Mouse (Mus musculus) kidney, embryonic 15.5 days (tissue): ENCODE data around the gene A530016L24Rik. TPM values are rescaled to one million over a fixed set of nuclear protein-coding genes. Genes with fewer than 3 reads are reported as not detected.

ENCODE experiments used
- ATAC-seq: fragments of 200-750 bp; cut with Nextera tagmentation; replicated peaks from 2 replicates; pipeline ENCODE4 v1.8.0; 2017; ENCODE audit warnings: moderate TSS enrichment; ENCODE audit not compliant: low FRiP score
- H3K27ac ChIP-seq: fragments of 300-500 bp; sonication (generic); 2 replicates; pipeline ENCODE4 v1.5.1; 2015; ENCODE audit warnings: mild to moderate bottlenecking, inconsistent platforms
- H3K27me3 ChIP-seq: fragments of 300-500 bp; sonication (generic); 2 replicates; pipeline ENCODE4 v1.6.1; 2015; ENCODE audit warnings: inconsistent platforms
- H3K36me3 ChIP-seq: fragments of 300-500 bp; sonication (generic); 2 replicates; pipeline ENCODE4 v1.6.1; 2015; ENCODE audit warnings: inconsistent platforms
- H3K4me1 ChIP-seq: fragments of 300-500 bp; sonication (generic); 2 replicates; pipeline ENCODE4 v1.6.1; 2015; ENCODE audit warnings: inconsistent platforms
- H3K4me2 ChIP-seq: fragments of 300-500 bp; sonication (generic); 2 replicates; pipeline ENCODE4 v1.6.1; 2015; ENCODE audit warnings: moderate library complexity, mild to moderate bottlenecking, inconsistent platforms
- H3K4me3 ChIP-seq: fragments of 300-500 bp; sonication (generic); replicated peaks from 2 replicates; pipeline ENCODE4 v1.5.1; 2015; ENCODE audit warnings: mild to moderate bottlenecking, inconsistent platforms
- H3K9ac ChIP-seq: fragments of 300-500 bp; sonication (generic); 2 replicates; pipeline ENCODE4 v1.6.1; 2015; ENCODE audit warnings: mild to moderate bottlenecking, inconsistent platforms
- H3K9me3 ChIP-seq: fragments of 300-500 bp; sonication (generic); replicated peaks from 2 replicates; pipeline ENCODE4 v1.6.1; 2016; ENCODE audit warnings: inconsistent platforms
- WGBS: fragments of 180-500 bp; shearing (Covaris S2); methylation state at CpG from one replicate; pipeline ENCODE4 v1.1.7; 2015; ENCODE audit warnings: mixed read lengths; 5-methylcytosine and 5-hydroxymethylcytosine counted together
- polyA plus RNA-seq: library from polyadenylated mRNA; unstranded; fragments of >200 nt; fragmentation: Nextera tagmentation; extraction: Ambion mirVana; gene quantifications from 2 replicates; pipeline ENCODE4 v1.2.1, GENCODE M21; 2015

Gene A530016L24Rik
- polyA plus RNA-seq, 1 experiment from 2014 or later: 0.22 TPM

DNA sequence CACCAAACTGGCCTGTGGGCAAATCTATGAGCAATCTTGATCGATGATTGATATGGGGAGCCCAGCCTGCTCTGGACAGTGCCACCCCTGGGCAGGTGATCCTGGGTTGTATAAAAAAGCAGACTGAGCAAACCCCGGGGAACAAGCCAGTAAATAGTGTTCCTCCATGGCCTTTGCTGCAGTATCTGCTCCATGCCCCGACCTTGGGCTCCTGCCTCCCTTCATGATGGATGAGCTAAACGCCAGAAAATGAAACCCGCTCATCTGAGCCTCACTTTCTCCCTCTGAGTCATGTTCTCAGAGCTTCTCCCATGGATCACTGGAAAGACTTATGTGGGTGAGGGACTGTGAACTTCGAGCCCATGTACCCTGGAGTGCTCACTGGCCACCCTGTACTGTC lies 17.0 kb downstream of the A530016L24Rik start:
- no peak for ATAC-seq
- Histone ChIP-seq H3K36me3 (no peaks in the 10 kb centered on the region), H3K27me3 (peaks cover 36% of the 10 kb centered on the region), H3K4me3 (no peak overlapping the region), H3K9ac (no peak overlapping the region), H3K4me1 (peaks cover 9% of the 10 kb centered on the region; the same call in 1 of the 2 replicates), H3K4me2 (no peak overlapping the region), H3K27ac (no peak overlapping the region), H3K9me3 (no peaks in the 10 kb centered on the region)
- WGBS: 70% methylated on average over 6 of the region's 6 CpGs

DNA sequence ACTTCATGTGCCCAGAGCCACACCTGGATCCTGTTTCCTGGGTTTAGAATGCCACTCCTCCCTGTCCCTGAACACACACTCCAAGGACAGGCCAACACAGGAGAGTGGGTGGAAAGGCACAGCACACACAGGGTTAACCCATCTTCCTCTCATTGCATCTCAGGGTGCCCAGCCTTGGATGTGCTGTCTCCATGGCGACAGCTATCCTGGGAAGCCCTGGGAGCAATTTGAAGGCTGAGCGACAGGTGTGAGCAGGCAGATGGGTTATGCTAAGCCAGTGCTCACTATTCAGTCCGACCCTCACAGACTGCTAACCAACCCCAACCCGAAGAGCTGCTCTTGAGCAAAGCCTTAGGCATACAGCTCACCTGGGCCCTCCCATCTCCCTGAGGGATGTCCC lies 18.0 kb downstream of the A530016L24Rik start:
- Histone ChIP-seq H3K36me3 (no peaks in the 10 kb centered on the region), H3K9ac (no peak overlapping the region), H3K9me3 (no peaks in the 10 kb centered on the region), H3K27me3 (peaks cover 43% of the 10 kb centered on the region), H3K27ac (no peak overlapping the region), H3K4me1 (peaks cover 10% of the 10 kb centered on the region; the same call in 1 of the 2 replicates), H3K4me3 (no peak overlapping the region), H3K4me2 (no peak overlapping the region)
- 43% methylated on average over 4 of the region's 4 CpGs for WGBS
- ATAC-seq: no peak

DNA sequence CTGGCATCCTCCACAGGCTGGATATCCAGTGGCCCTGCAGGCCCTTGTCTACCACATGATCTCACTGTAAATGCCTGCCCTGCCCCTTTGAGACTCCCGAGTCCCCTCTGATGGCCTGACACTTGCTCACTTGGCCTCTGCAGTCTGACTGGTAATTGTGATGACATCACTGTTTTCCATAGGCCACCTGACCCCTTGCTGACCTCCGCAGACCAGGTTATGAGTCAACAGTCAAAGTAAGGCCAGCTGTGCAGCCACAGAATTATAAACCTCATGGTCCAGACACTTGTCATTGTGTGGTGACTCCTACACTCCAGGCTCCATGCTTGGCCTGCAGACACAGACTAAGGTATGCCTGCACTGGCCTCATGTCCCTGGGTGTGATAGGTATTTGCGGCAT lies 18.7 kb downstream of the A530016L24Rik start:
- H3K9ac ChIP-seq: no peak overlapping the region
- no peak overlapping the region for H3K4me3 ChIP-seq
- 76% methylated on average over 3 of the region's 3 CpGs for WGBS
- no peak for ATAC-seq
- no peak overlapping the region for H3K27ac ChIP-seq
- H3K9me3 ChIP-seq: no peaks in the 10 kb centered on the region
- H3K4me1 ChIP-seq: peaks cover 8% of the 10 kb centered on the region; the same call in 1 of the 2 replicates
- no peak overlapping the region for H3K4me2 ChIP-seq
- peaks cover 46% of the 10 kb centered on the region for H3K27me3 ChIP-seq
- H3K36me3 ChIP-seq: no peaks in the 10 kb centered on the region

DNA sequence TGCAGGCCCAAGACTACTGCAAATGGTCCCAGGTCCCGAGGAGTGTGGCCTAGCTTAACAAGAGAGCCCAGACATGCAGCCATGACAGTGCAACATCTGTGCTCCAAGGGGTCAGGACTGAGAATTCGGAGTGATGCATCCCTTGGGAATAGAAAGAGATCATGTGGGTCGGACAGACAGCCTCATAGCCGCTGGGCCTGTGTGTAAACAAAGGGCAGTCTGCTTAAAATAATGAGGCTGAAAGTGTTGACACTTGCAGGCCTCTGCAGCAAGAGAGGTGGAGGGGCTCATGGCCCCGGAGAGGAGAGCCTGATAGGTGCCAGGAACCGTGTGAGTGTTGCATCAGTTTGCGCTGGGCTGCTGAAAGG lies 21.1 kb downstream of the A530016L24Rik start:
- peak overlapping the region; percentile 72 for H3K4me2 ChIP-seq
- H3K4me3 ChIP-seq: no peak overlapping the region
- 23% methylated on average over 7 of the region's 7 CpGs for WGBS
- no peak overlapping the region for H3K27ac ChIP-seq
- H3K4me1 ChIP-seq: peaks cover 6% of the 10 kb centered on the region; the same call in 1 of the 2 replicates
- no peak overlapping the region for H3K9ac ChIP-seq
- H3K36me3 ChIP-seq: no peaks in the 10 kb centered on the region
- H3K9me3 ChIP-seq: no peaks in the 10 kb centered on the region
- H3K27me3 ChIP-seq: peaks cover 53% of the 10 kb centered on the region
- ATAC-seq: no peak

DNA sequence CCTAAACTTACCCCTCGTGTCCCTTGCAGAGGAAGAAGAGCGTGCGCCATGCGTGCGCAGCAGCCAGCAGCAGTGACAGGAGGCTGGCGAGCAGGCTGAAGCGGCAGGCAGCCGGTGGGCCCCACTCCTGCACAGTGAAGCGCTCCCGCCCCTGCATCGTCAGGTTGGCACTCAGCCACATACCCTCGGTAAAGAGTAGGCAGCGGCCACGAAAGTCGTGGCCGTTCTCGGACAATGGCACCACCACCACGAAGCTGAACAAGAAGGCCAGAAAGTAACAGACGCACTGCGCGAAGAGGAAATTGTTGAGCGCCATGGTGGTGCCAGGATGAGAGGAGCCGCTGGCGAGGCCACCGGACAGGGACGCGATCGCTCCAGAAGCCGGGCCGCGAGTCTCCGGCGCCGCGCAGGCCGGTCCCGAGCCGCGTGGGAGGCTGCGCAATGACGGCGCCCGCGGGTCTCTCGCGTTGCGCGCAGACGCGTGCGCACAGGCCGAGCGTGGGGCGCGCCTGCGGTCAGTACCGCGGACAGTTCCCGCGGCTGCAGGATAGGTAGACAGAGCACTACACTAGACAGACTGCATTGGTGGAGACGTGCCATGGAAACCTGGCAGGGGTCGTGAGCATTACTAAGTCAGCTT lies 21.6 kb downstream of the A530016L24Rik start:
- H3K4me1 ChIP-seq: peaks cover 6% of the 10 kb centered on the region; the same call in 1 of the 2 replicates
- ATAC-seq: peak; percentile 79; the same call in 1 of the 2 replicates
- peak overlapping the region; percentile 72 for H3K4me2 ChIP-seq
- no peak overlapping the region for H3K27ac ChIP-seq
- peak overlapping the region; percentile 37 for H3K4me3 ChIP-seq
- H3K9me3 ChIP-seq: no peaks in the 10 kb centered on the region
- no peak overlapping the region for H3K9ac ChIP-seq
- no peaks in the 10 kb centered on the region for H3K36me3 ChIP-seq
- peaks cover 54% of the 10 kb centered on the region for H3K27me3 ChIP-seq
- 2% methylated on average over 62 of the region's 62 CpGs for WGBS

DNA sequence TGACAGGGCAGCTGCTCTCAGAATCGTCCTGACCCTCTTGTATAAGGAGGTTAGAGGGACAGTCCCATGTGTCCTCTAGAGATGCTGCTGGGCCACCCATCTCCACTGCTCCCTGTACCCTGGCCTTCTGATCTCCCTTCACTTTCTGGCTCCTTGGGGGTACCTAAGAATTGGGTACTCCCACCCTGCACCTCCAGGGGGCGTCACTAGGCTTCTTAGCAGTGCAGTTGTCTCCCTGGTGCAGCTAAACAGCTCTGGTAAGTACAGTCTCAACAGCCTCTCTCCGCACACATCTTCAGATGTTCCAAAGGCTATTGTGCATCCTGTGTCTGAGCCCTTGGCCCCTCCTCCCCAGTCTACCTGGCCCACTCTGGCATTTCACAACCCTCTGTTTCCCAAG lies 25.6 kb downstream of the A530016L24Rik start:
- H3K9ac ChIP-seq: no peak overlapping the region
- H3K27ac ChIP-seq: no peak overlapping the region
- H3K4me1 ChIP-seq: peaks cover 26% of the 10 kb centered on the region
- H3K9me3 ChIP-seq: no peaks in the 10 kb centered on the region
- peaks cover 32% of the 10 kb centered on the region for H3K27me3 ChIP-seq
- ATAC-seq: no peak
- H3K4me3 ChIP-seq: no peak overlapping the region
- no peak overlapping the region for H3K4me2 ChIP-seq
- WGBS: 57% methylated on average over 3 of the region's 3 CpGs
- H3K36me3 ChIP-seq: no peaks in the 10 kb centered on the region

DNA sequence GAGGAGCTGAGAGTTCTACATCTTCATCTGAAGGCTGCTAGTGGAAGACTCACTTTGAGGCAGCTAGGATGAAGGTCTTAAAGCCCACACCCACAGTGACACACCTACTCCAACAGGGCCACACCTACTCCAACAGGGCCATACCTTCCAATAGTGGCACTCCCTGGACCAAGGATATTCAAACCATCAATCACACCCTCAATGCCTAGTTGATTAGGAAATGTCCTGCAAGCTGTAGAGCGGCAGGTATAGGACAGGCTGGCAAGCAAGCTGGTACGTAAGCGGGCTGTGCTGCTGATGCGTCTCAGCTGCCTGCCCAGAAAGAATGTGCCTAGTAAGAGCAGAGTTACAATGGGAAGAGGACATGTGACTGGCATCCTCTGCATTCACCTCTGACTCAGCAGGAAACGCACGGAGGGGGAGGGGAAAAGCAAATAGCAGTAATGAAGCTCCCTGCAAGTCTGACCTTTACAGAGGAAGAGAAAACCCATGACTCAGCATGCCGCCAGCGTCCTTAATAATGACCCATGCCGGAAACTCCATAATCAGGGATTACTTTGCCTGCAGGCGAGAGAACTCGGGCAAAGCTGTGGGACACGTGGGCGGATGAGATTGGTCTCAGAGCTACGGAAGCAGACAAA lies 27.6 kb downstream of the A530016L24Rik start, which contains the start of gene Tmem179:
Gene Tmem179 (minus strand): TSS at position 51 of the 641 bp plus-strand sequence.
- no peak within 1 kb of the TSS for H3K4me3 ChIP-seq
- peak within 1 kb of the TSS; percentile 27; the same call in 1 of the 2 replicates for H3K27ac ChIP-seq
- H3K4me1 ChIP-seq: peaks cover 21% of the 10 kb centered on the region
- H3K4me2 ChIP-seq: peak within 1 kb of the TSS; percentile 30; the same call in 1 of the 2 replicates
- ATAC-seq: peak; percentile 58; the same call in 1 of the 2 replicates
- no peaks in the 10 kb centered on the region for H3K9me3 ChIP-seq
- WGBS: 11% methylated on average over 14 of the region's 14 CpGs
- H3K9ac ChIP-seq: no peak within 1 kb of the TSS
- H3K27me3 ChIP-seq: peaks cover 18% of the 10 kb centered on the region
- no peaks in the 10 kb centered on the region for H3K36me3 ChIP-seq

DNA sequence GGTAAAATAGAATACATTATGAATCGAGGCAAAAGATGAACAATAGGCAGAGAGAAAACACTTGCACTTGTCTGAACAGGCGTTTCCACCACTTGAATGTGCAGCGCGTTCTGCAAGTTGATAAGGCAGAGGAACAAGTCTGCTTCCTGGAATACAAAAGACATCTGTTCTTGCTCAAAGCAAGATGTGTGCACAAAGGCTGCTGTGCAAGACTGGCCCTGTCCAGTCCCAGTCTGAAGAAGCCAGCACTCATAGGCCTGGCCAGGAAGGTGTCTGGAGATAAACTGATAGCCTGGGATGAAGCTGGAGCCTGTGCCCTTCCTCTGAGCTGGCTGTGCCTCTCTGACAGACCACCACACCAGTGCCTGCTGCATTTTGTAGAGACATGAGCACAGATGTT lies 28.9 kb downstream of the A530016L24Rik start:
- H3K9me3 ChIP-seq: no peaks in the 10 kb centered on the region
- H3K4me2 ChIP-seq: no peak overlapping the region
- 0 out of 2 replicates have a peak overlapping the region, but pooled peaks have one; percentile 27 for H3K27ac ChIP-seq
- no peak; the same call in 1 of the 2 replicates for ATAC-seq
- H3K4me1 ChIP-seq: peaks cover 21% of the 10 kb centered on the region
- H3K9ac ChIP-seq: no peak overlapping the region
- H3K27me3 ChIP-seq: peaks cover 13% of the 10 kb centered on the region; the same call in 1 of the 2 replicates
- H3K36me3 ChIP-seq: no peaks in the 10 kb centered on the region
- H3K4me3 ChIP-seq: no peak overlapping the region
- 54% methylated on average over 4 of the region's 4 CpGs for WGBS

DNA sequence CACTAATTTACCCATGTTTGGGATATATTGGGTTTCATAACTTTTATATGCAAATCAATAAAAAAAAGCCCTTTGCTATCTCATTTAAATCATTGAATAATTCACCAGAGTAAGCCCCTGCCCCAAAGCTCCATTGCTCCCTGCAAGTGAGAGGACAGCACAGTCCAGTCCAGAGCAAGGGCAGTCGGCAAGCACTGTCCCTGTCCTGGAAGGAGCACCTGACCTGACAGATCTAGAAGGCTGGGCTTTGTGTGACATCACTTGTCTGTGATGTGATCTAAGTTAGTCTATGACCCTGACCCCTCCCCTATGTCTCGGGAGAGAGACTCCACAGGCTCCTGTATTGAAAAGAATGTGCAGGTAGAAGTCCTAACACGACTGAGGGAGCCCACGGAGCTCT lies 44.5 kb downstream of the A530016L24Rik start:
- H3K4me1 ChIP-seq: peaks cover 5% of the 10 kb centered on the region; the same call in 1 of the 2 replicates

DNA sequence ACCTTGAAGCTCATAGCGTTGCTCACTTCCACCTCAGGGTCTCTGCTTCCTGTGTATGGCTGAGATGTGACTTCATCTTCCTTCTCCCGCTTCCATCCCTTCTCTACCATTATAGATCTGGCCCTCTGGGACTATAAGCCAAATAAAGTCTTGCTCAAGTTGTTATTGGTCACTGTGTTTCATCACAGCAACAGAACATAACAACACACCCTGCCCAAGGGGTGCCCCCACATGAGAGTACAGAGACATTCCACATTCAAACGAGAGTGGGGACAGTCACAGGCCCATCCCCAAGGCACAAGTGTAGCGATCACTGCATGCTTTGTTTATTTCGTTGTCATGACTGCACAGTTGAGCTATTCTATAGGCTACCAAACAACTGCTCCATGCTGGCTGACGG lies 48.0 kb downstream of the A530016L24Rik start:
- H3K9ac ChIP-seq: no peak overlapping the region
- no peak for ATAC-seq
- 78% methylated on average over 6 of the region's 6 CpGs for WGBS

More for the DNA sequence above, 44.5 kb downstream of the A530016L24Rik start:
- H3K9ac ChIP-seq: no peak overlapping the region
- no peaks in the 10 kb centered on the region for H3K27me3 ChIP-seq
- no peak overlapping the region for H3K4me2 ChIP-seq
- no peaks in the 10 kb centered on the region for H3K36me3 ChIP-seq
- no peak for ATAC-seq
- 47% methylated on average over 4 of the region's 4 CpGs for WGBS
- no peak overlapping the region for H3K27ac ChIP-seq
- H3K4me3 ChIP-seq: no peak overlapping the region
- H3K9me3 ChIP-seq: no peaks in the 10 kb centered on the region

DNA sequence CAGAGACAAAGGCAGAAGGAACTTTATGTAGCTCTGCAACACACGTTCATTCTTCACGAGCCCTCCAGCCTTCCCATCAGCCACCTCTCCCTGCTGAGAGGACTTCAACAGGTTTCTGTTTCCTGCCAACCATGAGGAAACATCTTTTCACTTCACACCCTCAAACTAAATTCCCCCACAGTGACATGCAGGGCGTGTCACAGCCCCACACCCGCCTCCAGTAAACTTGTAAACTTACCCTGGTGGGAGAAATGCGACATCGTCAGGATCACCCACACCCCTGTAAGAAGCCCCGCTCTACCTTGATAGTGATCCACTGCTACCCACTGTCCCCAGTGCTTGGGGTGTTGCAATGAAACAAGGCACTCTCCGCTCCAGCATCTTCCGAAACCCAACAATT lies 49.1 kb downstream of the A530016L24Rik start:
- no peaks in the 10 kb centered on the region for H3K9me3 ChIP-seq
- no peaks in the 10 kb centered on the region for H3K36me3 ChIP-seq
- no peak overlapping the region for H3K27ac ChIP-seq
- H3K4me1 ChIP-seq: peaks cover 25% of the 10 kb centered on the region
- H3K4me3 ChIP-seq: no peak overlapping the region
- no peak overlapping the region for H3K4me2 ChIP-seq
- no peak for ATAC-seq
- no peak overlapping the region for H3K9ac ChIP-seq
- H3K27me3 ChIP-seq: peaks cover 6% of the 10 kb centered on the region; the same call in 1 of the 2 replicates
- 86% methylated on average over 9 of the region's 9 CpGs for WGBS

More for the DNA sequence above, 48.0 kb downstream of the A530016L24Rik start:
- H3K4me1 ChIP-seq: peaks cover 16% of the 10 kb centered on the region
- H3K4me2 ChIP-seq: no peak overlapping the region
- H3K27me3 ChIP-seq: peaks cover 6% of the 10 kb centered on the region; the same call in 1 of the 2 replicates
- H3K27ac ChIP-seq: no peak overlapping the region
- H3K36me3 ChIP-seq: no peaks in the 10 kb centered on the region
- H3K9me3 ChIP-seq: no peaks in the 10 kb centered on the region
- no peak overlapping the region for H3K4me3 ChIP-seq

DNA sequence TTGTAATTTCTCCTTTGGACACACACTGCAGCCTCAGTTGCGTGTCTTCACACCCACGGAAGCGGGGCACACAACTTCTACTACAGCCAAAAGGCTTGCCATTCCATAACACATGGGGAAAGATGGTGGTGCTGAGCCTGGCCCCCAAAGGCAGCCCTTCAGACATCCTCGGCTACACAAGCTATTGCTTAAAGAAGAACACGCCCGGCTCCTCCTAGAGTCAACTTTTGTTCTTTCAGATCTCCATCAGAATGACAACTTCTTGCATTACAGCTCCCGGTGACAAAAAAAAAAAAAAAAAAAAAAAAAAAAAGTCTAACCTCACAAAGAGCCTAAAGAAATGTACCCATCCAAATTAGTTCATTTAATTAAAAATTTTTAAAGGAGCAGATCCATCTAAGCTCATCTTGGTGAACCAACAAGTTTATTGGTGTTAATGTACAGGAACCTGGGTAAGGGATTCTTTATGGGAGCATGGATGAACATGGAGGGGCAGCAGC lies 50.3 kb downstream of the A530016L24Rik start:
- Histone ChIP-seq H3K4me2 (no peak overlapping the region), H3K9me3 (no peaks in the 10 kb centered on the region), H3K27ac (no peak overlapping the region), H3K27me3 (peaks cover 6% of the 10 kb centered on the region; the same call in 1 of the 2 replicates), H3K9ac (no peak overlapping the region), H3K4me1 (peaks cover 20% of the 10 kb centered on the region), H3K4me3 (no peak overlapping the region), H3K36me3 (no peaks in the 10 kb centered on the region)
- no peak for ATAC-seq
- WGBS: 89% methylated on average over 7 of the region's 7 CpGs
